Mouse (Mus musculus) forebrain, embryonic 16.5 days (tissue): ENCODE results near the gene Btbd2. TPM values are rescaled to one million over a fixed set of nuclear protein-coding genes. Genes with fewer than 3 reads are reported as not detected.

Experiments
- ATAC-seq: fragments of 200-750 bp; cut with Nextera tagmentation; 2 replicates; pipeline ENCODE4 v1.8.0; 2017; ENCODE audit warnings: mild to moderate bottlenecking, moderate library complexity
- H3K27ac ChIP-seq: fragments of 300-500 bp; sonication (generic); 2 replicates; pipeline ENCODE4 v1.5.1; 2014; ENCODE audit warnings: low read length, control low read depth
- H3K27me3 ChIP-seq: fragments of 300-500 bp; sonication (generic); replicated peaks from 2 replicates; pipeline ENCODE4 v1.6.1; 2014; ENCODE audit warnings: low read length; ENCODE audit not compliant: control insufficient read depth, insufficient read depth
- H3K36me3 ChIP-seq: fragments of 300-500 bp; sonication (generic); 2 replicates; pipeline ENCODE4 v1.6.1; 2014; ENCODE audit not compliant: control insufficient read depth, insufficient read depth
- H3K4me1 ChIP-seq: fragments of 300-500 bp; sonication (generic); replicated peaks from 2 replicates; pipeline ENCODE4 v1.6.1; 2014; ENCODE audit warnings: low read length; ENCODE audit not compliant: control insufficient read depth, insufficient read depth
- H3K4me2 ChIP-seq: fragments of 300-500 bp; sonication (generic); 2 replicates; pipeline ENCODE4 v1.6.1; 2014; ENCODE audit warnings: mild to moderate bottlenecking, low read length, control low read depth
- H3K4me3 ChIP-seq: fragments of 300-500 bp; sonication (generic); replicated peaks from 2 replicates; pipeline ENCODE4 v1.5.1; 2014; ENCODE audit warnings: mild to moderate bottlenecking, low read length, control low read depth
- H3K9ac ChIP-seq: fragments of 300-500 bp; sonication (generic); replicated peaks from 2 replicates; pipeline ENCODE4 v1.6.1; 2014; ENCODE audit warnings: low read depth, low read length, control low read depth
- H3K9me3 ChIP-seq: fragments of 300-500 bp; sonication (generic); 2 replicates; pipeline ENCODE4 v1.6.1; 2016; ENCODE audit warnings: low read length; ENCODE audit not compliant: control insufficient read depth
- WGBS: fragments of 180-500 bp; shearing (Covaris S2); extraction: QIAGEN DNeasy Blood & Tissue Kit; methylation state at CpG from one replicate; pipeline ENCODE4 v1.1.7; 2014; 5-methylcytosine and 5-hydroxymethylcytosine counted together
- polyA plus RNA-seq: library from polyadenylated mRNA; unstranded; fragments of >200 nt; fragmentation: Nextera tagmentation; extraction: Ambion mirVana; gene quantifications from 2 replicates; pipeline ENCODE4 v1.2.1, GENCODE M21; 2015

Btbd2 gene
- polyA plus RNA-seq, 1 experiment from 2014 or later = 75.2 TPM

- Histone ChIP-seq H3K27ac (peak overlapping the region; percentile 98), H3K4me1 (peaks cover 34% of the 10 kb centered on the region), H3K4me3 (no peak overlapping the region), H3K36me3 (no peaks in the 10 kb centered on the region), H3K9ac (no peak overlapping the region), H3K27me3 (no peaks in the 10 kb centered on the region), H3K9me3 (no peaks in the 10 kb centered on the region), H3K4me2 (no peak overlapping the region)
- 72% methylated on average over 9 of the region's 9 CpGs for WGBS
- no peak for ATAC-seq
Observed at GRCm38 (mm10) chr10:80679556-80680259, 22.8 kb upstream of the Btbd2 start.

- 51% methylated on average over 8 of the region's 10 CpGs for WGBS
- no peak for ATAC-seq
- H3K9me3 ChIP-seq = no peaks in the 10 kb centered on the region
- no peaks in the 10 kb centered on the region for H3K27me3 ChIP-seq
- no peak overlapping the region for H3K4me2 ChIP-seq
- peaks cover 43% of the 10 kb centered on the region for H3K4me1 ChIP-seq
- no peak overlapping the region for H3K9ac ChIP-seq
- no peaks in the 10 kb centered on the region for H3K36me3 ChIP-seq
- H3K4me3 ChIP-seq = no peak overlapping the region
- peak overlapping the region; percentile 98 for H3K27ac ChIP-seq
Observed at GRCm38 (mm10) chr10:80678601-80679377, 21.9 kb upstream of the Btbd2 start.

DNA sequence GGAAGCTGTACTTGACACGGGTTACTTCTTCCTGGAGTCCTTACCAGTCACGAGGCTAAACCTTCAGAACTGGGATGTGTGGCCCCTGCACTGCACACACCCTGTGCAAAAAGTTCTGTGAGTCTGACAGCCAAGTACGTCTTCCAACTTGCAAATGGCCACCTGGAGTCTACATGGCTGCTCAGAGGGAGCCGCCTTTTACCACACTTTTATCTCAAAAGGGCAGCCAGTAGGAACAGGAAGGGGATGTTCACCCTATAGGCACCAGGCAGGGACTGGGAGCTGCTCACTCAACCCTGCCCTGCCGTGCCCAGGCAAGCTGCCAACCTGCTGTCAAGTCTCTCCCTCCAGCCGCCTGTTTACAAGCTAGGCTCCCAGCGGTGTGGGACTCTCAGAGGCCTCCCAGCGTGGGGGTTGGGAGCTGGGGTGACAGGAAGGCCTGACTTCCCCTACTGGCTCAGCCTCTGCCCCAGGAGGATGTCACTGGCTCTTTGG lies 21.1 kb upstream of the Btbd2 start, which contains the start of gene Mknk2:
TSS of gene Mknk2 (minus strand) at position 171 of the 495 bp plus-strand sequence.
- H3K9ac ChIP-seq = peak within 1 kb of the TSS; percentile 72
- H3K9me3 ChIP-seq = no peaks in the 10 kb centered on the region
- H3K27ac ChIP-seq = peak within 1 kb of the TSS; percentile 98
- H3K27me3 ChIP-seq = no peaks in the 10 kb centered on the region
- peak within 1 kb of the TSS; percentile 52 for H3K4me3 ChIP-seq
- WGBS = 8% methylated on average over 8 of the region's 8 CpGs
- H3K36me3 ChIP-seq = no peaks in the 10 kb centered on the region
- peaks cover 51% of the 10 kb centered on the region for H3K4me1 ChIP-seq
- peak within 1 kb of the TSS; percentile 76 for H3K4me2 ChIP-seq
- ATAC-seq = peak; percentile 29; the same call in 1 of the 2 replicates

DNA sequence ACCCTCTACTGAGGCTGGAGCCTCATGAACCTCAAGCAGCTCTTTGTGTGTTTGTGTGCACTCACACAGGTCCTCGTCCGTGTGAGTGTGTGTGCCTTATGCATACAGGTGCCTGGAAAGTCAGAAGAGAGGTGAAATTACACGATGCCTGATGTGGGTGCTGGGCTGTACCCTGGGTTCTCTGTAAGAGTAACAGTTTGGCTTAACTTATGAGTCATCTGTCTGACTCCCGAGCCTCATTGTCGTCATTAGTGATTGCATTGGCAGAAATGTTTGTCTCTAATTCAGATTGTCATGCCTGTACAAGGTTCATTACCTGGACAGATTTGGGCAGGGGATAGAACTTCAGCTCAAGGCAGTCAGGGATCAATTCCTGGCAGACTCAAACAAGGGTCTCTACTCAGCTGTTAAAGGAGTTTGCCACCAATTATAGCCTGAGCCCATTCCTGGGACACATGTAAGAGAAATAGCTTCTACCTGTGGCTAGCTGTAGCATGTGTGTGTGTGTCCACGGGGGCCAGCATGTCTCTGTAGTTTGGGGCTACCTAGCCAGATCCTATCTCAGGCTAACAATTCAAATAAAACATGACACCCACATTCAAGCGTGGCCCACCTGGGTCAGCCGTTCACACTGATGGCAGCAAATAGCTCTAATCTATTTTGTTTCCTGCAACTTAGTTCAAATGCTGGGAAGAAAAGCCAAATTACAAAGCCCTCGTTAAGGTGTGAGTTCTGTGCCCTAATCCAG lies 20.4 kb upstream of the Btbd2 start:
- peak overlapping the region; percentile 98 for H3K27ac ChIP-seq
- H3K9ac ChIP-seq = peak overlapping the region; percentile 72
- ATAC-seq = no peak
- WGBS = 25% methylated on average over 9 of the region's 9 CpGs
- H3K27me3 ChIP-seq = no peaks in the 10 kb centered on the region
- peaks cover 58% of the 10 kb centered on the region for H3K4me1 ChIP-seq
- peak overlapping the region; percentile 76 for H3K4me2 ChIP-seq
- H3K36me3 ChIP-seq = no peaks in the 10 kb centered on the region
- peak overlapping the region; percentile 52 for H3K4me3 ChIP-seq
- H3K9me3 ChIP-seq = no peaks in the 10 kb centered on the region

- Histone ChIP-seq H3K4me3 (peak overlapping the region; percentile 93), H3K4me1 (peaks cover 63% of the 10 kb centered on the region), H3K4me2 (peak overlapping the region; percentile 76), H3K9ac (peak overlapping the region; percentile 95), H3K9me3 (no peaks in the 10 kb centered on the region), H3K36me3 (0 out of 2 replicates have a peak, but pooled peaks cover 3% of the 10 kb centered on the region), H3K27ac (peak overlapping the region; percentile 98), H3K27me3 (no peaks in the 10 kb centered on the region)
- under 1% methylated on average over 66 of the region's 78 CpGs for WGBS
- peak; percentile 92 for ATAC-seq
Observed at GRCm38 (mm10) chr10:80676198-80676928, 19.5 kb upstream of the Btbd2 start.

- H3K4me2 ChIP-seq = peak overlapping the region; percentile 94
- peak overlapping the region; percentile 93 for H3K4me3 ChIP-seq
- H3K9ac ChIP-seq = peak overlapping the region; percentile 95
- no peaks in the 10 kb centered on the region for H3K27me3 ChIP-seq
- H3K4me1 ChIP-seq = peaks cover 63% of the 10 kb centered on the region
- whole genome bisulfite sequencing = 0% methylated on average over 34 of the region's 54 CpGs
- no peaks in the 10 kb centered on the region for H3K9me3 ChIP-seq
- peak; percentile 13 for ATAC-seq
- 0 out of 2 replicates have a peak, but pooled peaks cover 3% of the 10 kb centered on the region for H3K36me3 ChIP-seq
- H3K27ac ChIP-seq = peak overlapping the region; percentile 81
Observed at GRCm38 (mm10) chr10:80675405-80676197, 18.7 kb upstream of the Btbd2 start.

DNA sequence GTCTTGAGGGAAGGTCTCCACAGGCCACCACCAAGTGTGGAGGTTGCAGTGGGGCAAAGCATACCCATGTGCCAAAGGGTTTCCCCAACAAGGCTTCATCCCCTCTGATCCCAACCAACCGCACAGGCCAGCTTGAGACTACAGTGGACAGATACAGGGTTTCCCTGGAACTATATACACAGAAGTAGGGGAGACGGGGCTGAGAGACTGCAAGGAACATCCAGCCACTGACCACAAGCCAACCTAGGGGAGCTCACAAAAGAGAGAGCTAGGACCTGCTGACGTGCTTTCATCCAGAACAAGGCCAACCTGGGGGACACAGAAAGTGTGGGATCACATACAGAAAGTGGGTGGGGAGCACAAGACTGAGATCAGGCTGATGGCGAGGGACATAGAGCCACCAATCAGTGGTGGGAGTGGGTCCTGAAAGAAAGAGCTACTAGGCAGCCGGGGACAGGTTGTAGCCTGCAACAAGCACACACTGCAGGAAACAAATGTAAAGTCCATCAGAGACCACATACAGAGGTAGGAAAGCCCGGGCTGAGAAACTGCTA lies 18.1 kb upstream of the Btbd2 start:
- Histone ChIP-seq H3K9me3 (no peaks in the 10 kb centered on the region), H3K4me1 (peaks cover 63% of the 10 kb centered on the region), H3K4me2 (peak overlapping the region; percentile 94), H3K36me3 (0 out of 2 replicates have a peak, but pooled peaks cover 3% of the 10 kb centered on the region), H3K9ac (peak overlapping the region; percentile 95), H3K27me3 (no peaks in the 10 kb centered on the region), H3K27ac (peak overlapping the region; percentile 81; the same call in 1 of the 2 replicates), H3K4me3 (peak overlapping the region; percentile 93)
- no peak for ATAC-seq
- WGBS = 18% methylated on average over 6 of the region's 6 CpGs
